Mouse (Mus musculus) liver, postnatal 0 days (tissue): ENCODE measurements around the gene H2-T22. TPM values are rescaled to one million over a fixed set of nuclear protein-coding genes. Genes with fewer than 3 reads are reported as not detected.
"Not testable (repeated sequence)": the region's sequence is repeated elsewhere in the genome, so short reads cannot be mapped to it uniquely, and the experiment has no call there.

ENCODE experiments used
- ATAC-seq: fragments of 200-750 bp; cut with Nextera tagmentation; 2 replicates; pipeline ENCODE4 v1.8.0; 2017; ENCODE audit warnings: mild to moderate bottlenecking, moderate library complexity
- DNase-seq: peaks from one replicate; pipeline ENCODE4 v3.0.0-alpha.2; 2016
- H3K27ac ChIP-seq: fragments of 300-500 bp; sonication (generic); 2 replicates; pipeline ENCODE4 v1.5.1; 2014; ENCODE audit warnings: antibody characterized with exemption, moderate library complexity, mild to moderate bottlenecking, low read depth
- H3K27me3 ChIP-seq: fragments of 300-500 bp; sonication (generic); 2 replicates; pipeline ENCODE4 v1.6.1; 2014; ENCODE audit warnings: low read length, control low read depth, mixed read lengths; ENCODE audit not compliant: insufficient read depth
- H3K36me3 ChIP-seq: fragments of 300-500 bp; sonication (generic); replicated peaks from 2 replicates; pipeline ENCODE4 v1.6.1; 2014; ENCODE audit warnings: mild to moderate bottlenecking, control low read depth, low read length, moderate library complexity, mixed read lengths; ENCODE audit not compliant: insufficient read depth
- H3K4me1 ChIP-seq: fragments of 300-500 bp; sonication (generic); 2 replicates; pipeline ENCODE4 v1.6.1; 2014; ENCODE audit warnings: antibody characterized with exemption, mild to moderate bottlenecking, control low read depth; ENCODE audit not compliant: insufficient read depth
- H3K4me2 ChIP-seq: fragments of 300-500 bp; sonication (generic); 2 replicates; pipeline ENCODE4 v1.6.1; 2014; ENCODE audit warnings: low read depth, mild to moderate bottlenecking, low read length, moderate library complexity, mixed read lengths
- H3K4me3 ChIP-seq: fragments of 300-500 bp; sonication (generic); 2 replicates; pipeline ENCODE4 v1.5.1; 2014; ENCODE audit warnings: low read depth, low read length
- H3K9ac ChIP-seq: fragments of 300-500 bp; sonication (generic); replicated peaks from 2 replicates; pipeline ENCODE4 v1.6.1; 2014; ENCODE audit warnings: mild to moderate bottlenecking, moderate library complexity
- H3K9me3 ChIP-seq: fragments of 300-500 bp; sonication (generic); 2 replicates; pipeline ENCODE4 v1.6.1; 2016; ENCODE audit warnings: mild to moderate bottlenecking, control low read depth, low read length, mixed read lengths
- CTCF ChIP-seq: sonication (generic); IDR thresholded peaks from 2 replicates; pipeline ENCODE4 v1.5.1; 2016; ENCODE audit warnings: antibody characterized with exemption, low read depth
- EP300 ChIP-seq: IDR thresholded peaks from 2 replicates; pipeline ENCODE4 v1.6.1; 2016; ENCODE audit warnings: antibody characterized with exemption, low read depth, mild to moderate bottlenecking
- WGBS: fragments of 180-500 bp; shearing (Covaris S2); extraction: QIAGEN DNeasy Blood & Tissue Kit; methylation state at CpG from one replicate; pipeline ENCODE4 v1.1.7; 2014; ENCODE audit not compliant: insufficient replicate concordance; 5-methylcytosine and 5-hydroxymethylcytosine counted together
- polyA plus RNA-seq: library from polyadenylated mRNA; unstranded; fragments of >200 nt; fragmentation: Nextera tagmentation; extraction: Ambion mirVana; gene quantifications from 2 replicates; pipeline ENCODE4 v1.2.1, GENCODE M21; 2015

H2-T22 gene
- polyA plus RNA-seq, 1 experiment from 2014 or later: 17.1 TPM

DNA sequence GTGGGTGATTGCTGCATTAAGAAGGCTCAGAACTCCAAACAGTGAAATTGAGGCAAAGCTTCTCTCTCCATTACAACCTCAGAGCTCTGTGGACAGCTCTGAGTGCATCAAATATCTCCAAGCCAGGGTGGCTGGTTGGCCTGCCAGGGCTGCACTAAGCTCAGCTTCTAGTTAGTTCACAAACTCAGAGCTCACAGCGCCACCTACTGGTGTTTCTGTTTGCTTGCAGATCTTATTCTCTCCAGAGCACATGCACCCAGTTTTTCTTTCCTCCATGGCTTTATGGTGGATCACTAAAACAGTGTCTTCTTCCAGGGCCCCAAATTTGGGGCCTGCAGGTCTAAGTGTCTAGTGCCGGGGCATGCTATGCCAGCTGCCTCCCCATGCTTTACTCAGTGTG, 18.3 kb upstream of the H2-T22 start:
- TF ChIP-seq EP300 (no peak), CTCF (peak; percentile 81)
- Histone ChIP-seq H3K36me3 (no peaks in the 10 kb centered on the region), H3K4me2 (no peak overlapping the region), H3K4me3 (no peak overlapping the region), H3K27ac (no peak overlapping the region), H3K9me3 (no peaks in the 10 kb centered on the region), H3K4me1 (no peaks in the 10 kb centered on the region), H3K27me3 (no peaks in the 10 kb centered on the region), H3K9ac (no peak overlapping the region)
- peak; percentile 85 for DNase-seq
- ATAC-seq: peak; percentile 57
- WGBS: 28% methylated on average over 2 of the region's 2 CpGs

DNA sequence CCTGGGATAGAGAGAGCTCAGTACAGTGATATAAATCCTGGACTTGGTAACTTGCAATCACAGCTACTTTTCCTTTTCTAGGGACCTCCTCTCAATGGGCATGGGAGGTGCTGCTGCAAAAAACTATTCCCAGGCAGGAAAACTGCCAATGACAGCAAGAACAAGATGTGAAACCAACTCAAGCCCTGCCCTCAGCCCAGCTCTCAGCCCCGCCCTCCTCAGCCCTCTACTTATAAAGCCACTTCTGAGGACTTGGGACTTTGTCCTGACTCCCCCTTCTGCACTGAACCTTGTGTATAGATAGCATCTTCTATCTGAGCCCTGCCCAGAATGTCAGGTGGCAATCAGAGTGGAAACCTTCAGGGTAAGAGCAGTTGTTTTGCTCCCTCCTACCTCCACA, 15.8 kb upstream of the H2-T22 start, which contains the start of gene Gm11127:
Gene Gm11127 (minus strand): TSS at position 10 of the 400 bp plus-strand sequence.
- DNase-seq, H3K27ac ChIP-seq, H3K4me3 ChIP-seq, H3K4me2 ChIP-seq, H3K36me3 ChIP-seq, H3K9me3 ChIP-seq, H3K27me3 ChIP-seq, H3K9ac ChIP-seq, H3K4me1 ChIP-seq, ATAC-seq: not testable (repeated sequence)
- 38% methylated on average over 1 of the region's 1 CpGs for WGBS

DNA sequence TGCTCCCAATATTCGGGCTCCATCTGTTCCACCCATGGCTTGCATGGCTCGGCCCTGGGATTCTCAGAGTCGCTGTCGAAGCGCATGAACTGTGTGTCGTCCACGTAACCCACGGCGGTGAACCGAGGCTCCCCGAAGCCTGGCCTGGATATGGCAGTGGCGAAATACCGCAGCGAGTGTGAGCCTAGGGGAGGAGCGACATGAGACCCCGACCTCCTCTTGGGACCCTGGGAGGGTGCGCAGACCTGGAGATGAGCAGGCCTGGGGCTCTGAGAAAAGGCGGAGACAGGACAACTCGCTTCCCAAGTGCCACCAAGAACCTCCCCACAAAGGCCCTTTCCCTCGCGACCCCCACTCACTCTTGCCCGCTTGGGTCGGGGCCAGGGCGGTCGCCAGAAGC, 15.4 kb upstream of the H2-T22 start:
- H3K27me3 ChIP-seq, H3K4me3 ChIP-seq, DNase-seq, H3K9me3 ChIP-seq, H3K4me2 ChIP-seq, H3K27ac ChIP-seq, H3K36me3 ChIP-seq, H3K4me1 ChIP-seq, ATAC-seq, H3K9ac ChIP-seq: not testable (repeated sequence)
- WGBS: 82% methylated on average over 23 of the region's 25 CpGs

DNA sequence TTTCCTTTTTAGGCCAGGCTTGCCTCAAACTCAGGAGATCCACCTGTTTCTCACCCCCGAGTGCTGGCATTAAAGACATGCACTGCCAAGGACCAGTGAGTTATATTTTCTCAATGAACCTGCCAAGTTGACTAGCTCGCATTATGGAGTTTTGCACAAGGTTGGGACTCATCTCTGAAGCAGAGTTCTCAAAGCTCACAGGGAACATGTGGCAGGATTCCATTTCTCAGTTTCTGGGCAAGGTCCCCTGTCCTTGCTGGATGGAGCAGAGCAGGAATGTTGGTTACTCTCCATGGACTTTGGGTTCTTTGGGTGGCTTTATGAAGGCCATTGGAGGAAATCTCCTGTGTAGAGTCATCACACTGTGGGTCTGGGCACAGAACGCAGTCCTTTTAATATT, 739 bp upstream of the H2-T22 start:
- peak overlapping the region; percentile 58 for H3K4me3 ChIP-seq
- H3K4me2 ChIP-seq: peak overlapping the region; percentile 85
- H3K36me3 ChIP-seq: no peaks in the 10 kb centered on the region
- H3K9me3 ChIP-seq: no peaks in the 10 kb centered on the region
- H3K27ac ChIP-seq: peak overlapping the region; percentile 74
- no peaks in the 10 kb centered on the region for H3K27me3 ChIP-seq
- peaks cover 7% of the 10 kb centered on the region for H3K4me1 ChIP-seq
- H3K9ac ChIP-seq: peak overlapping the region; percentile 76
- TF ChIP-seq CTCF: no peak
- TF ChIP-seq EP300: no peak
- ATAC-seq (no peak), DNase-seq (no peak)
- WGBS: 72% methylated on average over 3 of the region's 3 CpGs

DNA sequence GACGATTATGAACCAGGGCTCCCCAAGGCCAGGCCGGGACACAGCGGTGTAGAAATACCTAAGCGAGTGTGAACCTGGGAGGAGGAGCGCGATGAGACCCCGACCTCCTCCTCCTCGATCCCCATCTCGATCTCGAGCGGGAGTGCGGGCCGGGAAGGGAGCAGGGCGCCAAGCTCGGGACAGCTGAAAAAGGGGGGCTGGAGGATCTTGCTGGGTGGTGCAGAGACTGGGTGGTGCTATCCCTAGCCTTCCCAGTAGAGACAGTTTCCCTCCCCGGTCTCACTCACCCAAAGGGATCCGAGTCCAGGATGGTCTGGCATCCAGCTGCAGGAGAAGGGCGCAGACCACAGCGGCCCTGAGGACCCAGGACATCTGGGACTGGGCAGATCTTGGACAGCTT, 492 bp downstream of the H2-T22 start:
- peak overlapping the region; percentile 60 for H3K9ac ChIP-seq
- not testable (repeated sequence) for H3K9me3 ChIP-seq, DNase-seq, H3K4me1 ChIP-seq, H3K27me3 ChIP-seq, H3K36me3 ChIP-seq
- 2% methylated on average over 18 of the region's 19 CpGs for WGBS
- peak overlapping the region; percentile 52 for H3K27ac ChIP-seq
- peak overlapping the region; percentile 58 for H3K4me3 ChIP-seq
- H3K4me2 ChIP-seq: peak overlapping the region; percentile 85
- ATAC-seq: peak; percentile 66

DNA sequence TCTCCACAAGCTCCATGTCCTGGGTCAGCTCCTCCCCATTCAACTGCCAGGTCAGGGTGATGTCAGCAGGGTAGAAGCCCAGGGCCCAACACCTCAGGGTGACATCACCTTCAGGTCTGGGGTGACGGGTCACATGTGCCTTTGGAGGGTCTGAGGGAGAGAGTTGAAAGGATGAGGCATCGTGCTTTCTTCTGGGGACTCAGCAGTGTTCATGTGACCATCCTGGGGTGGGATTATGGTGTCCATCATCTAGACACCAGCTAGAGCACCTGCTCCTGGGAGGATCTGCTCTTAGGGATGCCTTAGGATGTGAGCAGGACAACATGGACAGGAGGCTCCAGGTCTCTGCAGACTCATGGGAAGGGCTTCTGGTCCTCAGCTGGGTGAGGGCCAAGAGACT, 1.9 kb downstream of the H2-T22 start:
- not testable (repeated sequence) for H3K27me3 ChIP-seq, H3K4me3 ChIP-seq, DNase-seq, H3K27ac ChIP-seq, H3K9ac ChIP-seq, H3K4me1 ChIP-seq, H3K36me3 ChIP-seq, H3K9me3 ChIP-seq, H3K4me2 ChIP-seq, ATAC-seq
- 74% methylated on average over 2 of the region's 2 CpGs for WGBS

DNA sequence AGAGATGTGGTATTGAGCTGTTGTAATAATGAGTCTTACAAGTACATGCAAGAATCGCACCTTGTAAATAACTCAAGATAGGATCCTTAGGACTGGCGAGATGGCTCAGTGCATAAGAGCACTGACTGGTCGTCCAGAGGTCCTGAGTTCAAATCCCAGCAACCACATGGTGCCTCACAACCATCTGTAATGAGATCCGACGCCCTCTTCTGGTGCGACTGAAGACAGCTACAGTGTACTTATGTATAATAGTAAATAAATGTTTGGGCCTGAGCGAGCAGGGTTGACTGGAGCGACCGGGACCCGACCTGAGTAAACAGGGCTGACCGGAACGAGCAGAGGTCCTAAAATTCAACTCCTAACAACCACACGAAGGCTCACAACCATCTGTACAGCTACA, 6.4 kb downstream of the H2-T22 start:
- not testable (repeated sequence) for H3K36me3 ChIP-seq, H3K9ac ChIP-seq, ATAC-seq, H3K9me3 ChIP-seq, H3K27me3 ChIP-seq, H3K4me1 ChIP-seq, H3K4me3 ChIP-seq, H3K4me2 ChIP-seq, DNase-seq
- TF ChIP-seq CTCF: peak; percentile 21; the same call in 1 of the 2 replicates
- H3K27ac ChIP-seq: peak overlapping the region; percentile 78
- WGBS: 77% methylated on average over 13 of the region's 13 CpGs
